Mouse (Mus musculus) small intestine, adult 2 months (tissue): ENCODE measurements at regions not wholly inside any gene's neighbourhood (a gene's known extent, or its start where the extent isn't known, plus 50 kb on each side); places are given as distances from the start of the nearest gene placed in this dataset.

Experiments used
- CTCF ChIP-seq: fragments of 200-500 bp; IDR thresholded peaks from 2 replicates; pipeline ENCODE4 v1.5.1; 2012; ENCODE audit warnings: low read depth, mild to moderate bottlenecking, control low read depth, inconsistent platforms, low read length, moderate library complexity, mixed read lengths; ENCODE audit not compliant: insufficient replicate concordance, insufficient read length; ENCODE audit errors: extremely low read depth
- POLR2A ChIP-seq: fragments of 200-500 bp; IDR thresholded peaks from 2 replicates; pipeline ENCODE4 v1.6.1; 2012; ENCODE audit warnings: low read depth, mild to moderate bottlenecking, control low read depth, inconsistent platforms, low read length, moderate library complexity

DNA sequence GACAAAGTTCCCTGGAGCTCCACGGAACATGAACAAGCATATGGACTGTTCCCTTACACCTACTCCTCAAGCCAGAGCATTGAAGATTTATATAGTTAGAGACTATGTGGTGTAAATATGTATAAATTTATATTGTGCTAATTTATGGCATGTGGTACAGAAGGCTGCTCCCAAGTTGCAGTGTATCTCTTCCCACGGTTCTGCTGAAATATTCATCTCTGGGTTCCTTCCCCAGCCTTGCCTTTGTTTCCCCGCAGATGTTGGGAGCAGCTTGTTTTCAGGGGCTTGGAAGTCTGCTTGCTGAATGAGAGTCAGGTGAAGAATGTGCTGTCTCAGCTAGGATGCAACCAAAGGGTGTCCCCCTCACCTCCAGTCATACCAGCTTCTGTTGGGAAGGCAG, 128.0 kb upstream of the Atxn1 start:
- no peak for TF ChIP-seq CTCF
- no peak for TF ChIP-seq POLR2A
